Mouse (Mus musculus): ENCODE data around the gene Tent4b. TPM values are rescaled to one million over a fixed set of nuclear protein-coding genes. Genes with fewer than 3 reads are reported as not detected.

Tent4b gene
- polyA plus RNA-seq, 1 experiment from 2014 or later: 18.8 TPM

DNA sequence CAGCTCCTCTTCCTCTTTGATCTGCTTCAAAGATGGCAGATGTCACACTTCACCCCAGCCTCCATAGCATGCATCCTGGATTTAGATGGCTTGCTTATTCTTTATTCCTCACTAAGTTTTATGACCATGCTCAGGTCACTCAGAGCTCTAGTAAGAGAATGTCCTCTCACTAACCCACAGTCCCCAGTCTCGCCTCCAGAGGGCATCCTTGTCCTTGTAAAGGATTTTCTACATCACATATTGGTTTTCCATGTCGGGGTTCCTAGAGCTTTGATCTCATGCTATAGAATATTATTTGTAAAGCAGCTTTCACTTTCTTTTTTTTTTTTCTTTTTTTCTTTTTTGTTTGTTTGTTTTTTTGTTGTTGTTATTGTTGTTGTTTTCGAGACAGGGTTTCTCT is 53.8 kb downstream of the Tent4b start:
- no peak overlapping the region for H3K4me3 ChIP-seq (ENCODE audit: low read depth, low read length)
- H3K9me3 ChIP-seq (ENCODE audit: control insufficient read depth, low read length): no peaks in the 10 kb centered on the region
- WGBS: 75% methylated on average over 3 of the region's 3 CpGs
- no peaks in the 10 kb centered on the region for H3K27me3 ChIP-seq (ENCODE audit: control insufficient read depth, insufficient read depth, low read length)
- H3K27ac ChIP-seq (ENCODE audit: low read depth, low read length): no peak overlapping the region
- no peak overlapping the region for H3K4me2 ChIP-seq (ENCODE audit: low read depth, low read length)
- no peak for ATAC-seq (ENCODE audit: low read depth)
- no peak overlapping the region for H3K9ac ChIP-seq (replicated peaks; ENCODE audit: low read depth, low read length)
- no peaks in the 10 kb centered on the region for H3K4me1 ChIP-seq (ENCODE audit: control insufficient read depth, insufficient read depth, low read length)
- peaks cover 17% of the 10 kb centered on the region for H3K36me3 ChIP-seq (ENCODE audit: control insufficient read depth, insufficient read depth, low read length)

DNA sequence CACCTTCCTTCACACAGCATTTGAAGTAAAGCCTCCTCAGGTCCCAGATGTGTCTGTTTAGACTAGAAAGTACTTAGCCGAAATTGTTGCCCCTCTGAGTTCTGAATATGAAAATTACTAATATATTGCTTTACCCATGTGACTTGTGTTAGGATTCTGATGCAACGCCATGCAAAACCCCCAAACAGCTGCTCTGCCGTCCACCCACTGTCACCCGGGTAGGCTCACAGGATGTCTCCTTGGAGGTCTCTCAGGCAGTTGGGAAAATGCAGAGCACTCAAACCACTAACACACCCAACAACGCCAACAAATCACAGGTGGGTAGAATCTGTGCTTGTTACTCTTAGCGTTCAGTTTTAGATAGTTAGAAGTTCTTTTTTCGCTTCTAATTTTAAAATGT is 55.9 kb downstream of the Tent4b start:
- H3K36me3 ChIP-seq (ENCODE audit: control insufficient read depth, insufficient read depth, low read length): peaks cover 17% of the 10 kb centered on the region
- WGBS: 83% methylated on average over 7 of the region's 7 CpGs

DNA sequence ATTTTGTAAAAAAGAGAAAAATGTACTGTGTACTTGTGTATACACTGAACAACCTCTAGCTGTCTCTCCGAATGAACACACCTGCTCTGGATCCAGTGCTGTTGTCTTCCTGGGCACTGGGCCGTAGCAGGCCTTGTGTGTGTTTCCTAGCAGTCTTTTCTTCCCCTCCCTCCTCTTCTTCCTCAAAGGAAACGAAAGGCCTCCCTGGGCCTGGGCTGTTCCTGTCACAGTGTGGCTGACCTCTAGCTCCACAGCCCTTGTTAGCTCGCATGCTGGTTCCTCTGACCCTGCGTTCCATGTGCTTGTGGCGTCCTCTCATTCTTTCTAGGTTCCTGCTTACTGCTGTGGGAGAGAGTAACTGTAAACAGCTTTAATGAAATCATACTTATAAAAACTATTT is 59.0 kb downstream of the Tent4b start:
- Histone ChIP-seq H3K9ac (replicated peaks; ENCODE audit: low read depth, low read length) (no peak overlapping the region), H3K9me3 (ENCODE audit: control insufficient read depth, low read length) (no peaks in the 10 kb centered on the region), H3K4me3 (ENCODE audit: low read depth, low read length) (no peak overlapping the region), H3K27me3 (ENCODE audit: control insufficient read depth, insufficient read depth, low read length) (no peaks in the 10 kb centered on the region), H3K4me2 (ENCODE audit: low read depth, low read length) (no peak overlapping the region), H3K27ac (ENCODE audit: low read depth, low read length) (no peak overlapping the region), H3K4me1 (ENCODE audit: control insufficient read depth, insufficient read depth, low read length) (no peaks in the 10 kb centered on the region), H3K36me3 (ENCODE audit: control insufficient read depth, insufficient read depth, low read length) (peaks cover 3% of the 10 kb centered on the region; the same call in 1 of the 2 replicates)
- WGBS: 72% methylated on average over 6 of the region's 6 CpGs
- ATAC-seq (ENCODE audit: low read depth): no peak

More for the DNA sequence above, 55.9 kb downstream of the Tent4b start:
- Histone ChIP-seq H3K27me3 (ENCODE audit: control insufficient read depth, insufficient read depth, low read length) (no peaks in the 10 kb centered on the region), H3K27ac (ENCODE audit: low read depth, low read length) (no peak overlapping the region), H3K9ac (replicated peaks; ENCODE audit: low read depth, low read length) (no peak overlapping the region), H3K4me2 (ENCODE audit: low read depth, low read length) (no peak overlapping the region), H3K4me1 (ENCODE audit: control insufficient read depth, insufficient read depth, low read length) (no peaks in the 10 kb centered on the region), H3K9me3 (ENCODE audit: control insufficient read depth, low read length) (no peaks in the 10 kb centered on the region), H3K4me3 (ENCODE audit: low read depth, low read length) (no peak overlapping the region)
- no peak for ATAC-seq (ENCODE audit: low read depth)

DNA sequence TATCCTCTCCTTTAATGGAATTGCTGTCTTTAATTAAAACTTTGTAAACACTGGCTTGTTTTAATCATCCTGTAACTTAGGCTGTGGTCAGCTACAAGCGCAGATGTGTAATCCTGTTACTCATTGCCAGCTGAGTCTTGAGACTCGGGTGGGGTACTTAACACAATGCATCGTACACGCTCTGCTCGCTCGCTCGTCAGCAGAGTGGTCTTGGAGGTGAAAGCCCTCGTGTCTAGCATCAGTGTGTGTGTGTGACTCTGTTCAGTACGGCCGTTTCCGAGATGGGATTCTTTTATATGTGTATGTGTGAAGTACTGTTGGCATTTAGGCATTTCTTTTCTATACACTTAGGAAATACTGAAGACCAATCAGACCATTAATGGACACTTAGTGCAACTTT is 59.5 kb downstream of the Tent4b start:
- no peak overlapping the region for H3K9ac ChIP-seq (replicated peaks; ENCODE audit: low read depth, low read length)
- no peaks in the 10 kb centered on the region for H3K4me1 ChIP-seq (ENCODE audit: control insufficient read depth, insufficient read depth, low read length)
- H3K4me2 ChIP-seq (ENCODE audit: low read depth, low read length): no peak overlapping the region
- H3K4me3 ChIP-seq (ENCODE audit: low read depth, low read length): no peak overlapping the region
- WGBS: 84% methylated on average over 11 of the region's 11 CpGs
- H3K27me3 ChIP-seq (ENCODE audit: control insufficient read depth, insufficient read depth, low read length): no peaks in the 10 kb centered on the region
- peaks cover 3% of the 10 kb centered on the region; the same call in 1 of the 2 replicates for H3K36me3 ChIP-seq (ENCODE audit: control insufficient read depth, insufficient read depth, low read length)
- H3K27ac ChIP-seq (ENCODE audit: low read depth, low read length): no peak overlapping the region
- no peak for ATAC-seq (ENCODE audit: low read depth)
- H3K9me3 ChIP-seq (ENCODE audit: control insufficient read depth, low read length): no peaks in the 10 kb centered on the region

DNA sequence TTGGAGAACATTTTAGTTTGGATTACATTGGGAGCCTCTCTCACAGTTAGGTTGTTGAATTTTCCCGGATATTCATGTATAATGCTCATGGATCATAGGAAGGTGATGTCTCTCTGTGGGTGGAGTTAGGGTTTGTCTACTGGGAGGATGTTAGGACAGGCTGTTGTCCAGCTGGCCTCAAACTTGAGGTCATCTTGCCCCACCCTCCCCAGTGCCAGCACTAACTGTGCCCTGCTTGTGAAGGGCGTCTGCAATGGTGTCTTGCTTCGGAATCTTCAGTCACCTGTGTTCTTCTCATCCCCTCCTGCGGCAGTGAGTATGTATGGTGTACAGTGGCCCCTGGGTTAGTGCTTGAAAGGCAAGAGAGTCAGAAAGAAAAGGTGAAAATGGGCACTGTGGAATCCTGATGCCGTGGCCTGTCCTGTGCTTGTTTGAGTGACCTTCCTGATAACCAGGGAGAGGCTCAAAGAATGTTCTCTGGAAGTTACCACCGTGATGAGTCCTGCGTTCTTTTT is 61.5 kb downstream of the Tent4b start:
- Histone ChIP-seq H3K36me3 (ENCODE audit: control insufficient read depth, insufficient read depth, low read length) (peaks cover 3% of the 10 kb centered on the region; the same call in 1 of the 2 replicates), H3K27ac (ENCODE audit: low read depth, low read length) (no peak overlapping the region), H3K4me3 (ENCODE audit: low read depth, low read length) (no peak overlapping the region), H3K4me2 (ENCODE audit: low read depth, low read length) (no peak overlapping the region), H3K4me1 (ENCODE audit: control insufficient read depth, insufficient read depth, low read length) (no peaks in the 10 kb centered on the region), H3K27me3 (ENCODE audit: control insufficient read depth, insufficient read depth, low read length) (no peaks in the 10 kb centered on the region), H3K9ac (replicated peaks; ENCODE audit: low read depth, low read length) (no peak overlapping the region), H3K9me3 (ENCODE audit: control insufficient read depth, low read length) (no peaks in the 10 kb centered on the region)
- WGBS: 93% methylated on average over 7 of the region's 7 CpGs
- no peak for ATAC-seq (ENCODE audit: low read depth)

DNA sequence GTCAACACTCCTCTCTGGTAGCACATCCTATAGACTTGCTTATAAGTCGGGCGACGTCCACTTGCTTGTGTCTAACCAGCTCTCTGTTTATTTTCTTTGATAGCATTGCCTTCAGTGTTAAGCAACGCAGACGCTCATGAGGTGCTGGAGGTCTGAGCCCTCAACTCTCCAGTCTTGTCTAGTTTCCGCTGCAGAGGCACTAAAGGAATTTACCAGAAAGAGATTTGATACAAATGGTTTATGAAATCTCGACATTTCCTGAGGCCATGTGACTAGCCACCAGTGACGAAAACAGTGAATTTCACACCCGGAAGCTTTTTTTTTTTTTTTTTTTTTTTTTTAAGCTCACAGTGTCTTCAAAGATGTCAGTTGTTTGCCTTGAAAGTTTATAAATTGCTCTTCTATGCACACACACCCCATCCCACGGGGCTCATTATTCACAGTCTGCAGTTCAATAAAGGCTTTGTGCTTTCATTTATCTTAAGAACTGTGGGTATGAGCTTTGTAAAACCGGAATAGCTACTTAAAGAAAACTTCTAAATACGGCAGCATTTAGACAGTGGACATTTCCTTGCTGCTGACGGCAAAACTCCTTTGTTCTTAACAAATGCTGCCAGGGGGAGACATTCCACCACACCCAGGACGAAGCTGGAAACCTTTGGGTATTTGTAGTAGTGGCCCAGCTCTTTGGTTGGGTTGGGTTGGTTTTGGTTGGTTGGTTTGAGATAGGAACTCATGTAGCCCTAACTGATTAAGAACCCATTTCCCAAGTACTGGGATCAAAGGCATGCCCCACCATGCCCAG is 64.0 kb downstream of the Tent4b start:
- no peak overlapping the region for H3K9ac ChIP-seq (replicated peaks; ENCODE audit: low read depth, low read length)
- WGBS: 46% methylated on average over 14 of the region's 14 CpGs
- ATAC-seq (ENCODE audit: low read depth): no peak

DNA sequence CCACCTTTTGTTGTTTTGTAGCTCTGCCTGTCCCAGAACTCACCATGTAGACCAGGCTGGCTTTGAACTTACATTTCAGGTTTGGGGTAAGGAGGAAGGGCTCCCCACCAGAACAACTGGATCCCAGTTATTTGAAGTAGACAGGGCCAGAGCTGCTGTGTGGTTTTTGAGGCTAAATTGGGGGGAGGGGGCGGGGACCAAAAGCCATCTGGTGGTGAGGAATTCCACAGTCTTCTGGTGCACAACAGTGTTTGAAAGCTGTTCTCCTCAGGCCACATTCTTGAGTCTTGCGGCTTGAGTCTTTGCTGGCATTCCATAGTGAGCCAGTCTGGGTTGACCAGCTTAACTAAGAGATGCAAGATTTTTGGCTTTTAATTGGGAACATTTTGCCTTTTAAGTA is 66.5 kb downstream of the Tent4b start:
- H3K4me1 ChIP-seq (ENCODE audit: control insufficient read depth, insufficient read depth, low read length): no peaks in the 10 kb centered on the region
- H3K9me3 ChIP-seq (ENCODE audit: control insufficient read depth, low read length): no peaks in the 10 kb centered on the region
- no peak overlapping the region for H3K27ac ChIP-seq (ENCODE audit: low read depth, low read length)
- ATAC-seq (ENCODE audit: low read depth): no peak
- H3K9ac ChIP-seq (replicated peaks; ENCODE audit: low read depth, low read length): no peak overlapping the region
- no peaks in the 10 kb centered on the region for H3K27me3 ChIP-seq (ENCODE audit: control insufficient read depth, insufficient read depth, low read length)
- H3K36me3 ChIP-seq (ENCODE audit: control insufficient read depth, insufficient read depth, low read length): no peaks in the 10 kb centered on the region
- no peak overlapping the region for H3K4me3 ChIP-seq (ENCODE audit: low read depth, low read length)
- WGBS: 3% methylated on average over 2 of the region's 2 CpGs
- H3K4me2 ChIP-seq (ENCODE audit: low read depth, low read length): no peak overlapping the region

More for the DNA sequence above, 64.0 kb downstream of the Tent4b start:
- Histone ChIP-seq H3K4me1 (ENCODE audit: control insufficient read depth, insufficient read depth, low read length) (no peaks in the 10 kb centered on the region), H3K27ac (ENCODE audit: low read depth, low read length) (no peak overlapping the region), H3K9me3 (ENCODE audit: control insufficient read depth, low read length) (no peaks in the 10 kb centered on the region), H3K27me3 (ENCODE audit: control insufficient read depth, insufficient read depth, low read length) (no peaks in the 10 kb centered on the region), H3K4me2 (ENCODE audit: low read depth, low read length) (no peak overlapping the region), H3K36me3 (ENCODE audit: control insufficient read depth, insufficient read depth, low read length) (0 out of 2 replicates have a peak, but pooled peaks cover under 1% of the 10 kb centered on the region), H3K4me3 (ENCODE audit: low read depth, low read length) (no peak overlapping the region)

DNA sequence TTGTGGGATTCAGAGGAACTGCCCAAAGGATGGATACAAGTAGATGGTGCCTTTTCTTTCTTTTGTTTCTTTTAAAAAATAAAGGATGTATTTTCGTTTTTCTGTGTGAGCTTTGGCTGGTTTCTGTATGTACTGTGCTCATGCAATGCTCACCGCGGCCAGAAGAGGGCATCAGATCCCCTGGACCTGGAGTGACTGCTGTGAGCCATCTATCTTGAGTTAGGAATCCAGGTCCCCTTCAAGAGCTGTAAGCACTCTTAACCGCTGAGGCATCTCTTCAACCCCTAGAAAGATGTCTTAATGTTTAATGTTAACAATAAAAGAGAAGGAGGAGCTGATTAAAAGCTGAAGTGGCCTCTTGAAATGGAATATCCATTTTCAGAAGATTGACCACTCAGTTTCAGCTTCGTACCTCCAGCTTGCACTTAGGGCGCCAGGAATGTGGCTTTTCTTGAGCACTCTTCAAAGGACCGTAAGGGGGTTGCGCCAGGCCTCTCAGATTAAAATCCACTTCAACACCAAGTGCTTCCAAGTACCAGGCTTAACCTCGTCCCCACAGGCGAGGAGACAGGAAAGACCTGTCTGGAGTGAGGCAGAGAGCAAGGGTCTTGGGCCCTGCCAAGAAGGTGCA is 67.3 kb downstream of the Tent4b start:
- Histone ChIP-seq H3K9ac (replicated peaks; ENCODE audit: low read depth, low read length) (no peak overlapping the region), H3K36me3 (ENCODE audit: control insufficient read depth, insufficient read depth, low read length) (no peaks in the 10 kb centered on the region), H3K4me1 (ENCODE audit: control insufficient read depth, insufficient read depth, low read length) (no peaks in the 10 kb centered on the region), H3K4me3 (ENCODE audit: low read depth, low read length) (no peak overlapping the region), H3K27ac (ENCODE audit: low read depth, low read length) (no peak overlapping the region), H3K4me2 (ENCODE audit: low read depth, low read length) (no peak overlapping the region), H3K27me3 (ENCODE audit: control insufficient read depth, insufficient read depth, low read length) (no peaks in the 10 kb centered on the region), H3K9me3 (ENCODE audit: control insufficient read depth, low read length) (no peaks in the 10 kb centered on the region)
- no peak for ATAC-seq (ENCODE audit: low read depth)
- WGBS: 59% methylated on average over 10 of the region's 10 CpGs

DNA sequence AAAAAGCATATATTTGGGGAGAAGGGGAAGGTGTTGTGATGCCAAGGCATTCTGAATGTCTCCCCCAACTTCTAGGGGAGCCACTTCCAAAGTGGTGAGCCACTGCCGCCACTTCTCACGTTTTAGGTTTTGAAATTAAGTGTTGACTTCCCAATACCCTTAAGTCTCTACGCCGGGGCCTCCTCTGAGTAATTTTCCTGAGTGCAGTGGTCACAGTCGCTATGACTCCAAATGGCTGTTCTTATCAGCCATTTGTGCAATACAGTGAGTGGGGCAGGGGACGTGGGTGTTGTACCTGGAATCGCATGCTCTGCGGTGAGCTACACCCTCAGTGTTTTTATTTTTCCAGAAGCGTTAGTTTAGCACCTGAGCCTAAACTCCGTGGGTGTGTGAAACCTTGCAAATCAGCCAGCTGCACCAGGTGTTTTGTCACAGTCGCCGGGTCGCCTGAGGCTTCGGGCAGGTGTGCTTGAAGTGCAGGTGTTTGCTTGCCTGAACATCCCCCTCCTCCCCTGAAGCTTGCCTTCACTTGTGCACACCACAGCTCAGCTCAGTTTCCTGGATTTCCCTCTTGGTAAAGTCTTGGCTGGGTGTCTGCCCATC is 67.9 kb downstream of the Tent4b start:
- no peak overlapping the region for H3K9ac ChIP-seq (replicated peaks; ENCODE audit: low read depth, low read length)
- H3K4me3 ChIP-seq (ENCODE audit: low read depth, low read length): no peak overlapping the region
- H3K4me1 ChIP-seq (ENCODE audit: control insufficient read depth, insufficient read depth, low read length): no peaks in the 10 kb centered on the region
- 90% methylated on average over 14 of the region's 14 CpGs for WGBS
- H3K27me3 ChIP-seq (ENCODE audit: control insufficient read depth, insufficient read depth, low read length): no peaks in the 10 kb centered on the region
- no peak overlapping the region for H3K27ac ChIP-seq (ENCODE audit: low read depth, low read length)
- H3K4me2 ChIP-seq (ENCODE audit: low read depth, low read length): no peak overlapping the region
- H3K9me3 ChIP-seq (ENCODE audit: control insufficient read depth, low read length): no peaks in the 10 kb centered on the region
- ATAC-seq (ENCODE audit: low read depth): no peak
- H3K36me3 ChIP-seq (ENCODE audit: control insufficient read depth, insufficient read depth, low read length): no peaks in the 10 kb centered on the region

Data from neural tube, embryonic 14.5 days (tissue).